Mouse (Mus musculus) heart, embryonic 11.5 days (tissue): Measurements from ENCODE around the gene Gpr33. TPM values are rescaled to one million over a fixed set of nuclear protein-coding genes. Genes with fewer than 3 reads are reported as not detected.

Source experiments
- ATAC-seq: fragments of 200-750 bp; cut with Nextera tagmentation; replicated peaks from 2 replicates; pipeline ENCODE4 v1.8.0; 2017; ENCODE audit warnings: moderate library complexity; ENCODE audit not compliant: insufficient number of reproducible peaks, low FRiP score, low TSS enrichment
- H3K27ac ChIP-seq: fragments of 300-500 bp; sonication (generic); 2 replicates; pipeline ENCODE4 v1.5.1; 2014; ENCODE audit warnings: mild to moderate bottlenecking, low read depth, low read length
- H3K27me3 ChIP-seq: fragments of 300-500 bp; sonication (generic); 2 replicates; pipeline ENCODE4 v1.6.1; 2014; ENCODE audit warnings: mild to moderate bottlenecking, low read length, mixed read lengths; ENCODE audit not compliant: control insufficient read depth, insufficient read depth
- H3K36me3 ChIP-seq: fragments of 300-500 bp; sonication (generic); 2 replicates; pipeline ENCODE4 v1.6.1; 2014; ENCODE audit warnings: mild to moderate bottlenecking, low read length, moderate library complexity, mixed read lengths; ENCODE audit not compliant: control insufficient read depth, insufficient read depth
- H3K4me1 ChIP-seq: fragments of 300-500 bp; sonication (generic); 2 replicates; pipeline ENCODE4 v1.6.1; 2014; ENCODE audit warnings: low read length; ENCODE audit not compliant: control insufficient read depth, insufficient read depth
- H3K4me2 ChIP-seq: fragments of 300-500 bp; sonication (generic); 2 replicates; pipeline ENCODE4 v1.6.1; 2014; ENCODE audit warnings: mild to moderate bottlenecking, moderate library complexity
- H3K4me3 ChIP-seq: fragments of 300-500 bp; sonication (generic); 2 replicates; pipeline ENCODE4 v1.5.1; 2014; ENCODE audit warnings: low read depth, low read length
- H3K9ac ChIP-seq: fragments of 300-500 bp; sonication (generic); 2 replicates; pipeline ENCODE4 v1.6.1; 2014; ENCODE audit warnings: mild to moderate bottlenecking, low read depth, low read length, moderate library complexity
- H3K9me3 ChIP-seq: fragments of 300-500 bp; sonication (generic); replicated peaks from 2 replicates; pipeline ENCODE4 v1.6.1; 2016; ENCODE audit warnings: low read length; ENCODE audit not compliant: control insufficient read depth
- WGBS: fragments of 180-500 bp; shearing (Covaris S2); extraction: QIAGEN DNeasy Blood & Tissue Kit; methylation state at CpG from one replicate; pipeline ENCODE4 v1.1.7; 2014; ENCODE audit not compliant: insufficient replicate concordance; 5-methylcytosine and 5-hydroxymethylcytosine counted together
- polyA plus RNA-seq: library from polyadenylated mRNA; unstranded; fragments of >200 nt; fragmentation: Nextera tagmentation; extraction: Ambion mirVana; gene quantifications from 2 replicates; pipeline ENCODE4 v1.2.1, GENCODE M21; 2014

Gpr33 gene
- polyA plus RNA-seq, 1 experiment from 2014 or later, result not detected

- H3K4me1 ChIP-seq, result peaks cover 3% of the 10 kb centered on the region; the same call in 1 of the 2 replicates
- no peak overlapping the region for H3K4me2 ChIP-seq
- H3K27ac ChIP-seq, result no peak overlapping the region
- 90% methylated on average over 1 of the region's 1 CpGs for WGBS
- no peak overlapping the region for H3K4me3 ChIP-seq
- no peak overlapping the region for H3K9ac ChIP-seq
- no peaks in the 10 kb centered on the region for H3K27me3 ChIP-seq
- 0 out of 2 replicates have a peak, but pooled peaks cover 3% of the 10 kb centered on the region for H3K9me3 ChIP-seq
- H3K36me3 ChIP-seq, result no peaks in the 10 kb centered on the region
- ATAC-seq, result no peak
Observed at GRCm38 (mm10) chr12:51974381-51974780, 53.5 kb downstream of the Gpr33 start.

Other genes starting within 250 kb of the Gpr33 start
- gene Hectd1, start 198.5 kb downstream of the Gpr33 start, polyA plus RNA-seq, result 38.7 and 42.4 TPM in 2 replicates
- gene Heatr5a, start 56.7 kb downstream of the Gpr33 start, polyA plus RNA-seq, result 10.2 and 13.9 TPM in 2 replicates
- gene Dtd2, start 21.6 kb downstream of the Gpr33 start, polyA plus RNA-seq, result 20.2 and 20.9 TPM in 2 replicates
- gene Nubpl, start 69.7 kb upstream of the Gpr33 start, polyA plus RNA-seq, result 10.9 and 11.7 TPM in 2 replicates